Mouse (Mus musculus) retina, embryonic 14.5 days (tissue): ENCODE measurements at regions not wholly inside any gene's neighbourhood (a gene's known extent, or its start where the extent isn't known, plus 50 kb on each side); places are given as distances from the start of the nearest gene placed in this dataset.

ENCODE experiments used
- DNase-seq: peaks from one replicate; pipeline ENCODE4 v3.0.0-alpha.2; 2015; ENCODE audit warnings: low spot score

GRCm38 (mm10) chr2:21267149-21267761, 61.7 kb downstream of the Thnsl1 start:
- peak; percentile 67 for DNase-seq

- DNase-seq, result no peak
These were observed 64.7 kb downstream of the Thnsl1 start for GRCm38 (mm10) chr2:21269989-21270846.

- no peak for DNase-seq
These were observed 67.9 kb downstream of the Thnsl1 start for GRCm38 (mm10) chr2:21273416-21273815.

GRCm38 (mm10) chr2:21275315-21275714, 69.8 kb downstream of the Thnsl1 start:
- DNase-seq, result no peak

GRCm38 (mm10) chr2:21280794-21281420, 75.4 kb downstream of the Thnsl1 start:
- DNase-seq, result peak; percentile 91

- DNase-seq, result no peak
These were observed 77.1 kb downstream of the Thnsl1 start for GRCm38 (mm10) chr2:21282505-21283200.

GRCm38 (mm10) chr2:21284881-21285280, 79.4 kb downstream of the Thnsl1 start:
- no peak for DNase-seq

GRCm38 (mm10) chr2:21287786-21288185, 79.6 kb upstream of the Gpr158 start:
- no peak for DNase-seq

GRCm38 (mm10) chr2:21292669-21293151, 74.6 kb upstream of the Gpr158 start:
- DNase-seq, result peak; percentile 51

- DNase-seq, result no peak
These were observed 73.3 kb upstream of the Gpr158 start for GRCm38 (mm10) chr2:21294002-21294401.

GRCm38 (mm10) chr2:21299681-21300080, 67.7 kb upstream of the Gpr158 start:
- DNase-seq, result no peak
